In the genomic region with DNA sequence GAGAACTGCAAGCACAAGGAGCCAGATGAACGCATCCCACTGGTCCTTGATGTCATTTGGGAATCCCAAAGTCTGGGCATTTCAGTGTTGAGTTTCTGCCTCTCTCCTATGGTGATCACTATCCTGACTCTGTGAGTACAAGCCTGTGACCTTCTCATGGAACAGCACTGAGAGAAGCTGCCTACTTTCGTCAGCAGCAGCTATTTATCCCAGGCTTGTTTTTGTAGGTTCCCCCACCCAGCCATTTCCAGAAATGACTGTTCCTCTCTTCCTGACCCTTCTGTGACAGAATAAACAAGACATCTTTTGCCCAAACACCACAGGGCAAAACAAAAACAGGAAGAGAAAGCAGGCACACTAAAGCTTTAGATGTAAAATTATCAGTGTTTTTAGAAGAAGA, we compare ENCODE assay signal across 17 mouse cellular contexts.
"Had no signal": no experiment of that assay in that cellular context is flagged by ENCODE, and none has a peak within 500 bp of the region (broad histone marks: within the 10 kb centered on the region; RNA-seq: fewer than 3 reads in every experiment).

No protein-coding gene starts in this region.

- H3K4me1 ChIP-seq: stomach, embryonic 15.5 days had no signal

- H3K9ac ChIP-seq: intestine, embryonic 15.5 days; liver, embryonic 13.5 days; liver, postnatal 0 days; neural tube, embryonic 13.5 days; stomach, embryonic 15.5 days had no signal

- H3K27me3 ChIP-seq: intestine, embryonic 15.5 days; liver, embryonic 13.5 days; megakaryocyte, embryonic 14.5 days; neural tube, embryonic 13.5 days; stomach, embryonic 15.5 days had no signal

- H3K36me3 ChIP-seq: intestine, embryonic 15.5 days had no signal

- H3K4me3 ChIP-seq: intestine, embryonic 15.5 days; liver, embryonic 13.5 days; neural tube, embryonic 13.5 days; stomach, embryonic 15.5 days had no signal

- H3K9me3 ChIP-seq: intestine, embryonic 15.5 days; liver, embryonic 13.5 days; neural tube, embryonic 13.5 days; stomach, embryonic 15.5 days had no signal

- H3K27ac ChIP-seq: intestine, embryonic 15.5 days; liver, embryonic 13.5 days; neural tube, embryonic 13.5 days; stomach, embryonic 15.5 days had no signal

- ATAC-seq: intestine, embryonic 15.5 days; liver, postnatal 0 days; midbrain, embryonic 16.5 days had no signal

- DNase-seq: kidney, adult 18-20 months; kidney, postnatal 10 days; kidney, postnatal 4 days; left cerebral cortex, postnatal 4 days; liver, embryonic 13.5 days; liver, postnatal 0 days; retina, postnatal 1 day; right cerebral cortex, postnatal 4 days; spleen, adult 18-20 months; thymus, adult 2 months; thymus, postnatal 36 days had no signal

- H3K4me2 ChIP-seq: intestine, embryonic 15.5 days; liver, embryonic 13.5 days; midbrain, embryonic 11.5 days; neural tube, embryonic 13.5 days; stomach, embryonic 15.5 days had no signal
